Mouse (Mus musculus): ENCODE measurements around the gene Rap2a.
A peak's percentile ranks its signal among the peaks of the same experiment; 100 is the strongest.

Rap2a gene

GRCm38 (mm10) chr14:120504423-120504822 is 26.2 kb downstream of the Rap2a start:
- no peak overlapping the region for H3K4me3 ChIP-seq (replicated peaks; ENCODE audit: low read length)
- H3K4me1 ChIP-seq (replicated peaks; ENCODE audit: low read depth, low read length): peaks cover 42% of the 10 kb centered on the region
- TF ChIP-seq NANOG (IDR thresholded peaks at IDR 0.05; ENCODE audit: borderline replicate concordance, low read length): no peak
- no peak for TF ChIP-seq CTCF (conservative IDR thresholded peaks at IDR 0.05; ENCODE audit: low read length)
- TF ChIP-seq POU5F1 (IDR thresholded peaks at IDR 0.05; ENCODE audit: borderline replicate concordance, low read length): no peak
- no peaks in the 10 kb centered on the region for H3K9me3 ChIP-seq (ENCODE audit: low read length)
- H3K36me3 ChIP-seq (ENCODE audit: insufficient read depth, low read length): peaks cover 23% of the 10 kb centered on the region
- H3K27me3 ChIP-seq (ENCODE audit: insufficient read depth, low read length): no peaks in the 10 kb centered on the region

GRCm38 (mm10) chr14:120504928-120505461 is 26.8 kb downstream of the Rap2a start:
- H3K9me3 ChIP-seq (ENCODE audit: low read length): no peaks in the 10 kb centered on the region
- H3K4me3 ChIP-seq (replicated peaks; ENCODE audit: low read length): no peak overlapping the region
- peaks cover 40% of the 10 kb centered on the region for H3K4me1 ChIP-seq (replicated peaks; ENCODE audit: low read depth, low read length)
- no peaks in the 10 kb centered on the region for H3K27me3 ChIP-seq (ENCODE audit: insufficient read depth, low read length)
- peaks cover 23% of the 10 kb centered on the region for H3K36me3 ChIP-seq (ENCODE audit: insufficient read depth, low read length)
- TF ChIP-seq POU5F1 (IDR thresholded peaks at IDR 0.05; ENCODE audit: borderline replicate concordance, low read length): no peak
- no peak for TF ChIP-seq CTCF (conservative IDR thresholded peaks at IDR 0.05; ENCODE audit: low read length)
- no peak for TF ChIP-seq NANOG (IDR thresholded peaks at IDR 0.05; ENCODE audit: borderline replicate concordance, low read length)

- no peaks in the 10 kb centered on the region for H3K27me3 ChIP-seq (ENCODE audit: insufficient read depth, low read length)
- H3K9me3 ChIP-seq (ENCODE audit: low read length): no peaks in the 10 kb centered on the region
- H3K4me3 ChIP-seq (replicated peaks; ENCODE audit: low read length): no peak overlapping the region
- H3K4me1 ChIP-seq (replicated peaks; ENCODE audit: low read depth, low read length): peaks cover 37% of the 10 kb centered on the region
- peaks cover 23% of the 10 kb centered on the region for H3K36me3 ChIP-seq (ENCODE audit: insufficient read depth, low read length)
- TF ChIP-seq NANOG (IDR thresholded peaks at IDR 0.05; ENCODE audit: borderline replicate concordance, low read length): no peak
- TF ChIP-seq POU5F1 (IDR thresholded peaks at IDR 0.05; ENCODE audit: borderline replicate concordance, low read length): no peak
- no peak for TF ChIP-seq CTCF (conservative IDR thresholded peaks at IDR 0.05; ENCODE audit: low read length)
Observed at GRCm38 (mm10) chr14:120505918-120506317, 27.7 kb downstream of the Rap2a start.

- Histone ChIP-seq H3K27me3 (ENCODE audit: insufficient read depth, low read length) (no peaks in the 10 kb centered on the region), H3K4me1 (replicated peaks; ENCODE audit: low read depth, low read length) (peaks cover 37% of the 10 kb centered on the region), H3K36me3 (ENCODE audit: insufficient read depth, low read length) (peaks cover 23% of the 10 kb centered on the region), H3K4me3 (replicated peaks; ENCODE audit: low read length) (no peak overlapping the region), H3K9me3 (ENCODE audit: low read length) (no peaks in the 10 kb centered on the region)
- TF ChIP-seq POU5F1 (IDR thresholded peaks at IDR 0.05; ENCODE audit: borderline replicate concordance, low read length) (no peak), NANOG (IDR thresholded peaks at IDR 0.05; ENCODE audit: borderline replicate concordance, low read length) (no peak), CTCF (conservative IDR thresholded peaks at IDR 0.05; ENCODE audit: low read length) (no peak)
Observed at GRCm38 (mm10) chr14:120507516-120507915, 29.3 kb downstream of the Rap2a start.

- Histone ChIP-seq H3K4me1 (replicated peaks; ENCODE audit: low read depth, low read length) (peaks cover 37% of the 10 kb centered on the region), H3K27me3 (ENCODE audit: insufficient read depth, low read length) (no peaks in the 10 kb centered on the region), H3K36me3 (ENCODE audit: insufficient read depth, low read length) (peaks cover 18% of the 10 kb centered on the region), H3K4me3 (replicated peaks; ENCODE audit: low read length) (0 out of 2 replicates have a peak overlapping the region, but pooled peaks have one; percentile 4), H3K9me3 (ENCODE audit: low read length) (no peaks in the 10 kb centered on the region)
- TF ChIP-seq CTCF (conservative IDR thresholded peaks at IDR 0.05; ENCODE audit: low read length) (no peak), NANOG (IDR thresholded peaks at IDR 0.05; ENCODE audit: borderline replicate concordance, low read length) (no peak), POU5F1 (IDR thresholded peaks at IDR 0.05; ENCODE audit: borderline replicate concordance, low read length) (no peak)
Observed at GRCm38 (mm10) chr14:120508566-120509365, 30.5 kb downstream of the Rap2a start.

GRCm38 (mm10) chr14:120509366-120509640 is 31.1 kb downstream of the Rap2a start:
- Histone ChIP-seq H3K4me1 (replicated peaks; ENCODE audit: low read depth, low read length) (peaks cover 37% of the 10 kb centered on the region), H3K36me3 (ENCODE audit: insufficient read depth, low read length) (peaks cover 13% of the 10 kb centered on the region), H3K4me3 (replicated peaks; ENCODE audit: low read length) (0 out of 2 replicates have a peak overlapping the region, but pooled peaks have one; percentile 4), H3K9me3 (ENCODE audit: low read length) (no peaks in the 10 kb centered on the region), H3K27me3 (ENCODE audit: insufficient read depth, low read length) (no peaks in the 10 kb centered on the region)
- TF ChIP-seq NANOG (IDR thresholded peaks at IDR 0.05; ENCODE audit: borderline replicate concordance, low read length): no peak
- TF ChIP-seq CTCF (conservative IDR thresholded peaks at IDR 0.05; ENCODE audit: low read length): no peak
- TF ChIP-seq POU5F1 (IDR thresholded peaks at IDR 0.05; ENCODE audit: borderline replicate concordance, low read length): no peak

GRCm38 (mm10) chr14:120511821-120512220 is 33.6 kb downstream of the Rap2a start:
- TF ChIP-seq NANOG (IDR thresholded peaks at IDR 0.05; ENCODE audit: borderline replicate concordance, low read length) (no peak), POU5F1 (IDR thresholded peaks at IDR 0.05; ENCODE audit: borderline replicate concordance, low read length) (no peak), CTCF (conservative IDR thresholded peaks at IDR 0.05; ENCODE audit: low read length) (no peak)
- peaks cover 27% of the 10 kb centered on the region for H3K4me1 ChIP-seq (replicated peaks; ENCODE audit: low read depth, low read length)
- H3K36me3 ChIP-seq (ENCODE audit: insufficient read depth, low read length): no peaks in the 10 kb centered on the region
- H3K4me3 ChIP-seq (replicated peaks; ENCODE audit: low read length): no peak overlapping the region
- H3K9me3 ChIP-seq (ENCODE audit: low read length): peaks cover 14% of the 10 kb centered on the region
- no peaks in the 10 kb centered on the region for H3K27me3 ChIP-seq (ENCODE audit: insufficient read depth, low read length)

GRCm38 (mm10) chr14:120514821-120515271 is 36.6 kb downstream of the Rap2a start:
- no peak for TF ChIP-seq NANOG (IDR thresholded peaks at IDR 0.05; ENCODE audit: borderline replicate concordance, low read length)
- Histone ChIP-seq H3K9me3 (ENCODE audit: low read length) (peaks cover 20% of the 10 kb centered on the region), H3K36me3 (ENCODE audit: insufficient read depth, low read length) (no peaks in the 10 kb centered on the region), H3K4me1 (replicated peaks; ENCODE audit: low read depth, low read length) (no peaks in the 10 kb centered on the region), H3K27me3 (ENCODE audit: insufficient read depth, low read length) (no peaks in the 10 kb centered on the region), H3K4me3 (replicated peaks; ENCODE audit: low read length) (no peak overlapping the region)

All from E14TG2a.4 (cell line).